Mouse (Mus musculus): Measurements from ENCODE around the gene Tfap2a. TPM values are rescaled to one million over a fixed set of nuclear protein-coding genes. Genes with fewer than 3 reads are reported as not detected.

Tfap2a gene
- total RNA-seq, 4 experiments from 2014 or later: 0.09 to 0.19 (median 0.16) TPM; not detected in 1

- no peak for DNase-seq (ENCODE audit: low spot score)
These were observed 3.7 kb downstream of the Tfap2a start for GRCm38 (mm10) chr13:40734316-40734965.

DNA sequence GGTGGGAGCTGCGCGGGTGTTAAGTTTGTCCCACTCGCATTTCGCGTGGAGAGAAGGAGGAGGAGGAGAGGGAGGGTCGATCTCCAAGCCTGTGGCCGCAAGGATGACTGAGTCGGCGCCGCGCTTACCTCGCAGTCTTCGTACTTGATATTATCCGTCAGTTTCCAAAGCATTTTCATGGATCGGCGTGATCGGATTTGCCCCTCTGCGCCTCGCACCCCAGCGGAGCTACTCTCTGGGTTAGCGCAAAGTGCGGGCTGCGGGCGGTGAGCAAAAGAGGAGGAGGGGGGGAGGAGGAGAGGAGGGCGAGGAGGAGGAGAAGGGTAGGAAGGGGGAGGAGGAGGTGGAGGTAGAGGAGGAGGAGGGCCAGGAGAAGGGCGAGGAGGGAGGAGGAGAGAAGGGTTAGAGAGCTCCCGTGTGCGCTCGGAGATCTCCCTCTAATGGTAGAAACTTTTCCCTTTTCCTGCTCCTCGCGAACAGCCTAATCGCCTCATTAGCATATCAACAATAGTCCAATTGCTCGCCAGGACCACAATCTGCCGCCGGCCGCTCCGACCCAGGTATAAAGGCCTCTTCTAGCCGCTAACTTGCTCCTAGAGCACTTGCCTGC is 4.5 kb downstream of the Tfap2a start:
- DNase-seq (ENCODE audit: low spot score): no peak

DNA sequence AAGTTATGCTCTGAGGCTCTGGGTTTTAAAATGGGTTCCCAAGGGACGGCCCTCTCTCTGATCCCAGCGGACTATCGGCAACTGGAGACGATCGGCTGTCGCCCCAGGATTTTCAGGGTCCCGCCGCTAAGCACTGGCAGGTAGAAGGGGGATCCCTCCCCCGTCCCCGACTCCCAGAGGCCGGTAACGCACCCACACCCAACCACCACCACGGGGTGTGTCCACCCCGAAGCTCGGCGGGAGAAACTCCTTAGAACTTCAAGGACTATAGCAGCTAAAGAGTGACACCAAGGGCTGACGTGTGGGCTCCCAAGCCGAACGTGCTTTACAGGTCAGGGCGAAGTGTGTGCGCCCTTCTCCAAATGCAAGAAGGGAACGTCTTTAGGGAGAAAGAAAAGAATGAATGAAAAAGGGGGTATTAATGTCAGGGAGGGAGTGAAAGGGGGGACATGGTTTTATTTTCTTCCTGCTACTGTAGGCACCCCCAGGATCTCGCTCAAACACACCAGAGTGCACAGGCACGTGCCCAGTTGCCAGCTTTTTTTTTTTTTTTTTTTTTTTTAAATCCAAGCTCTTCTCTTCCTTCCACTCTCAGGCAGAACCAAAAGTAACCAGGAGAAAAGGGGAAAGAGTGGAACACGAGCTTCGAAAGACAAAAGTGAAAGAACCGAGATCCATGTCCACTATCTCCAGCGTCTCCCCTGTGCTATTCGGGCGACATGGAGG is 5.2 kb downstream of the Tfap2a start:
- DNase-seq (ENCODE audit: low spot score): no peak

GRCm38 (mm10) chr13:40732085-40732484 is 6.1 kb downstream of the Tfap2a start:
- DNase-seq (ENCODE audit: low spot score): no peak

- DNase-seq (ENCODE audit: low spot score): no peak
These were observed 6.9 kb downstream of the Tfap2a start for GRCm38 (mm10) chr13:40731179-40731841.

- DNase-seq (ENCODE audit: low spot score): no peak
These were observed 7.5 kb downstream of the Tfap2a start for GRCm38 (mm10) chr13:40730651-40731178.

DNA sequence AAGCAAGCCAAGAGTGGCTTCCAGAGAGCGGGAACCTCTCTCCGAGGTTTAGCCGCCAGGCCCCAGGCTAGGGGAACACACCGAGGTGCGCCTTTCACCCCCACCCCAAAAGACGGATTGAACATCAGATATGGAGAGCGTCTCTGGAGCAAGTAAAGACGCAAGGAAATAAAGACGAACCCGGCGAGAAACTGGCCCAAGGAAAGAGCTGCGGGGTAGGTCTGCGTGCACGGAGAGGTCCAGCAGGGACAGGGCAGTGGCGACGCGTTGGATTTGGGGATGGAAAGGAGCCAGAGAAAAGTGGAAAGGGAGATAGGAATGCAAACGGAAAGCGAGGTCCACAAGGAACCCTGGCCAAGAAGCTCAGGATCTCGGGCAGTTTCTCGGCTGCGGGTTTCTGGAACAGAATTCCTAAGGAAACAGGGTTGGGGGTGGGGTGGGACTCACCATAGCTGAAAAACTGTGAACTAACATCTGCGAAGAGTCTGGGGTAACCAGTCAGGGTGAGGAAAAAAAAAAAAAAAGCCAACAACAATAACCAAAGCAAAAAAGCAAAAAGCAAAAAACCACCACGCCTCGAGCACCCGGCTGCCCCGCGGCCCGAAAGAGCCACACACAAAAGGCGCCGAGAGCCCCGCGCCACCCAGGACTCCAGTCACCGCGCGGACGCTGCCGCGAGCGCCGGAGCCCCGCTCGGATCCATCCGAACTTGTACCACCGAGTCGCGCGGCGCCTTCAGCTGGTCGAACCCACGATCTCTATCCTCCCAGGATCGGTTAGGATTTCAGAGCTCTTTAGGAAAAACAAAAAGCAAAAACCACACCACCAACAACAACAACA is 8.4 kb downstream of the Tfap2a start:
- no peak for DNase-seq (ENCODE audit: low spot score)

GRCm38 (mm10) chr13:40729037-40729436 is 9.1 kb downstream of the Tfap2a start:
- no peak for DNase-seq (ENCODE audit: low spot score)

DNA sequence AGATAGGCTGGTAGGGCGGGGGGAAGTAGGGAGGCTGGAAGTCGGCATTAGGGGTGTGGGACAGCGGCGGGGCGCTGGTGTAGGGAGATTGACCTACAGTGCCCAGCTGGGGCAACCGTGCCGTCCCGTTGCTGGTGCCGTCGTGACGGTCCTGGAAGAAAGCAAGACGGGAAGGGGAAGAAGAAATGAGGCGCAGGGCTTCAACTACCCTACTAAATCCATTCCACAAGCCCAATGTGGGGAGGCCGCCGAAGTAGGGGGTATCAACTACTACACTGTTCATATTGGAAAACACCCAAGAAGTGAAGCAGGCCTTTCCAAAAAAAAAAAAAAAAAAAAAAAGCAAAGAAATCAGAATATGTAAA is 9.6 kb downstream of the Tfap2a start:
- no peak for DNase-seq (ENCODE audit: low spot score)

GRCm38 (mm10) chr13:40727731-40728625 is 10.2 kb downstream of the Tfap2a start:
- DNase-seq (ENCODE audit: low spot score): no peak

GRCm38 (mm10) chr13:40725924-40726323 is 12.3 kb downstream of the Tfap2a start:
- no peak for DNase-seq (ENCODE audit: low spot score)

- DNase-seq (ENCODE audit: low spot score): no peak
These were observed 14.6 kb downstream of the Tfap2a start for GRCm38 (mm10) chr13:40723598-40723920.

DNA sequence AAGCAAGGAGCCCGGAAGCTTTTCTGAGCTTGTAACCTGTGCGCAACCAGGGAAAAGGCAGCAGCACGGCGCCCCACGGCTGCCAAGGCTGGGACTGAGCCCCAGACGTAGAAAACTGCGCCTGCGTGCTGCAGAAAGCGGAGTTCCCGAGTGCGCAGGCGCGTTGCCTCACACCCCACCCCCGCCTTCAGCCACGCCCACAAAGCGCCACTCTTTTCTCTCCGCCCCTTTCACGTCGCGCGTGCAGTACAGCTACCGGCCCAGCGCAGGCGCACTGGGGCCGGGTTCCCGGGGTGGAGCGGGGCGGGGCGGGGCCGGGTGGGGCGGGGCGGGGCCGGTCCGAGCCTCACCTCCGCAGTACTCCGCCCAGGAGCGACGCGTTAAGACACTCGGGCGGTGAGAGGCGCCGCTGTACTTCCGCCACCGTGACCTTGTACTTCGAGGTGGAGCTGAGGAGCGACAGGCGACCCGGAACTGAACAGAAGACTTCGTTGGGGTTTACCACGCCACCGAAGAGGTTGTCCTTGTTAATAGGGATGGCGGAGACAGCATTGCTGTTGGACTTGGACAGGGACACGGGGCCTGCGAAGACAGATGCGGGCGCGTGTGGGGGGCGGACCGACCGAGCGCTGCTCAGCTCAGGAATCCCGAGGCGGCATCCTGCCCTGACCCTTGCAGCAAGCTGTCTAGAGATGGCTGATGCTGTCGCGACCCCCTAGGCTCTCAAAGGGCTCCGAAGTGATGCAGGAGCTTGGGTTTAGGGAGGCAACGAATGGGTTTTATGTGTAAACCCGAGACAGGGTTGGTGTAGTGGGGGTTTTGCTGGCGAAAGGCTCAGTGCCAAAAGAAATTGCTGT is 15.2 kb downstream of the Tfap2a start:
- peak; percentile 77 for DNase-seq (ENCODE audit: low spot score)

GRCm38 (mm10) chr13:40719741-40720082 is 18.5 kb downstream of the Tfap2a start:
- no peak for DNase-seq (ENCODE audit: low spot score)

DNA sequence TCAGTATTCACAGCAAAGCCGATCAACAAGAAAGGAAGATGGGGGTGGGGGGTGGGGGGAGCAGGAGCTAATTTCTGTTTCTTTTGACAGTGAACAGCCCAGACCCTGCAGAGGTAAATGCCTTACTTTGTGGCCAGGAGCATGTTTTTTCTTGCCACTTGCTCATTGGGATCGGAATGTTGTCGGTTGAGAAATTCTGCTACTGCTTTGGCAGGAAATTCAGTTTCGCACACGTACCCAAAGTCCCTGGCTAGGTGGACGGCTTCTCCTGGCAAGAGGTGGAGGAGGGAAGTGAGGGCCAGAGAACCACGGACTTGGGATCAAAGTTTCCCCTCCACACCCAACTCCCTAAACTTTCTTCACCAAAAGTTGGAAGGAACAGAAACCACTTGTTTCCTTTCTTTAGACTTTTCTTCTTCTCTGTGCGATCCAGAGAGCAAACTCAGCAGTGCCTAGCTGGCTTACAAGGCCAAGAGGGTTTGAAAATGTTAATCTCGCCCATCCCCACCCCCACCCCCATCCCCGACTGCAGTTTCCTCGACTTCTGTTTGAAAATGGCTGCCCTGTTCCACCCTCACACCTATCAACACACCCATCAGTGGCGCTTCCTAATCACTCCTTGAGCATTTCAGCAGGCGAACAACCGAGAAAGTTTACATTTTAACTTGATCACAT is 19.0 kb downstream of the Tfap2a start:
- no peak for DNase-seq (ENCODE audit: low spot score)

GRCm38 (mm10) chr13:40716771-40717716 is 21.1 kb downstream of the Tfap2a start:
- no peak for DNase-seq (ENCODE audit: low spot score)

DNA sequence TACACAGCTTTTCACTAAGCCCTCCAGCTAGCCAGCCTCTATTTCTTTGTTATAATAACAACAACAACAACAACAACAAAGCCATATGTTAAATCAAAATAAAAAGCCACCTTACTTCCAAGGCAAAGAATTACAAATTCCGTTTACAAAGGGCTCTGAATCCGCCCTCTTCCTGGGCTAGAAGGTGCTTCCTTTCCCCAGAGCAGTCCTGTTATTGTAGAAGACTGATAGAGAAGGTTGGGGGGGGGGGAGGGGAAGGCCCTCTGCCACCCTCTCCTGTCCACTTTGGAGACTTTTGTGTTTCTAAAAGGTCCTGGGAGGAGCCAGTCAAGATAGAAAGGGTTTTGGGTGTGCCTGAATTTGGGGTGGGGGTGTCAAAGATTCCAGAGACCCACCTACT is 23.6 kb downstream of the Tfap2a start:
- no peak for DNase-seq (ENCODE audit: low spot score)

DNA sequence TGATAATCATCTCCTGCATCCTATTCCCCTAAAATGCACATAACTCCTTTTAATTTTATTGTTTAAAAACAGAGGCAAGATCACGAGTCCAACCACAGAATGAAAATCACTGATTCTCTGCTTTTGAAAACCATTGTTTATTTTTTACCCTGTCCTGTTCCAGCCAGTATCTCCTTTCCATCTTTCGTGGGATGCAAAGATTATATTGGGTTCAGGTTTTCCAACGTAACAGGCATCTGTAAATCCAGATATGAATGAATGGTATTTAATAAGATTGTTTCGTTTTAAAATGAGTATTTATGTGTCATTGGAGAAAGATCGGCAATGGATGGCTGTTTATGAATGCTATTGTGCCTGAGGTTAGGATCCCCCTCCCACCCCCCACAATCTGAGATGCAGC is 24.5 kb downstream of the Tfap2a start:
- DNase-seq (ENCODE audit: low spot score): no peak
